In the genomic region with DNA sequence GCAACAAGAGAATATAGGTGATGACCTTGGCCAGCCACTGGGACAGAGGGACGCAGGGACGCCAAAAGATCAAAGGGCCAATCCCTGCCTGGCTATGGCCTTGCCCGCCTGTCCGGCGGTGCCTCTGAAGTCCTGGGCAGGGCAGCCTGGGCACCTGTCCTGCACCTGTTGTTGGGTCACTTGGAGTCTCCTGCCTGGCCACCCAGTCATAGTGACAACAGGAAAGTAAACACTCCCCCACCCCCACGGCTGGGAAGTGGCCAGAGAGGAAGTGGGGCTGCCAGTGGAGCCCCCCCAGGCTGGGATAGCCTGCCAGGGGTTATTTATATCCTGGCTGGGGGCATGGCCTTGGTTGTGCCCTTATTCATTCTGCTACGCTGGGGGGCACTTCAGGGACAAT, we compare ENCODE assay signal across 19 mouse cellular contexts. TPM values are rescaled to one million over a fixed set of nuclear protein-coding genes. Genes with fewer than 3 reads are reported as not detected.
DNase-seq lines count a peak whose midpoint lies in the region; ATAC-seq and TF ChIP-seq lines count a peak whose summit lies in the region.
"Had no signal": no experiment of that assay in that cellular context is flagged by ENCODE, and none has a peak within 500 bp of the region (broad histone marks: within the 10 kb centered on the region; RNA-seq: fewer than 3 reads in every experiment).

No protein-coding gene starts in this region.

- peak; percentile 58 for DNase-seq in adrenal gland, postnatal 14 days
- no peak for DNase-seq in adrenal gland, adult 8-10 months
- no peak for DNase-seq in hindbrain, embryonic 10.5 days (ENCODE audit: low spot score)
- no peak for DNase-seq in hindbrain, postnatal 0 days (ENCODE audit: low spot score)
- DNase-seq in stomach, postnatal 0 days (ENCODE audit: low spot score): no peak
- peak; percentile 54 for DNase-seq in skeletal muscle tissue, adult 2 months (ENCODE audit: low read depth, low spot score)
- DNase-seq: retina, postnatal 1 day; thymus, adult 18-20 months had no signal

- no peak for ATAC-seq in hindbrain, postnatal 0 days
- ATAC-seq in stomach, embryonic 15.5 days (ENCODE audit: insufficient read depth, low FRiP score, low read depth): no peak
- ATAC-seq in stomach, postnatal 0 days (ENCODE audit: low FRiP score, low TSS enrichment): no peak
- no peak for ATAC-seq in CD4-positive, CD25-positive, alpha-beta regulatory T cell, adult 4 months
- ATAC-seq: inflammation-experienced regulatory T-cells, adult 6 months; midbrain, embryonic 16.5 days had no signal

- no peaks in the 10 kb centered on the region for H3K9me3 ChIP-seq in hindbrain, embryonic 10.5 days
- no peaks in the 10 kb centered on the region for H3K9me3 ChIP-seq in hindbrain, postnatal 0 days (ENCODE audit: low read length)
- H3K9me3 ChIP-seq in stomach, embryonic 15.5 days: no peaks in the 10 kb centered on the region
- H3K9me3 ChIP-seq in stomach, postnatal 0 days (ENCODE audit: control insufficient read depth, low read length): no peaks in the 10 kb centered on the region
- H3K9me3 ChIP-seq: embryonic facial prominence, embryonic 13.5 days; forebrain, embryonic 12.5 days; neural tube, embryonic 13.5 days had no signal

- WGBS in hindbrain, embryonic 10.5 days: 75% methylated on average over 7 of the region's 7 CpGs
- 80% methylated on average over 7 of the region's 7 CpGs for WGBS in hindbrain, postnatal 0 days
- WGBS in stomach, embryonic 15.5 days: 65% methylated on average over 7 of the region's 7 CpGs
- 67% methylated on average over 7 of the region's 7 CpGs for WGBS in stomach, postnatal 0 days

- peaks cover 59% of the 10 kb centered on the region for H3K36me3 ChIP-seq in hindbrain, embryonic 10.5 days
- H3K36me3 ChIP-seq in hindbrain, postnatal 0 days (ENCODE audit: insufficient read depth, low read length): no peaks in the 10 kb centered on the region
- peaks cover 16% of the 10 kb centered on the region for H3K36me3 ChIP-seq in stomach, embryonic 15.5 days
- H3K36me3 ChIP-seq in stomach, postnatal 0 days (ENCODE audit: control insufficient read depth, insufficient read depth, low read length): peaks cover 6% of the 10 kb centered on the region

- no peak overlapping the region for H3K4me2 ChIP-seq in hindbrain, postnatal 0 days (ENCODE audit: low read depth, low read length)
- no peak overlapping the region for H3K4me2 ChIP-seq in stomach, embryonic 15.5 days
- no peak overlapping the region for H3K4me2 ChIP-seq in stomach, postnatal 0 days (replicated peaks; ENCODE audit: low read depth)
- H3K4me2 ChIP-seq: embryonic facial prominence, embryonic 13.5 days; forebrain, embryonic 12.5 days; neural tube, embryonic 13.5 days had no signal

- peaks cover 60% of the 10 kb centered on the region for H3K27me3 ChIP-seq in hindbrain, embryonic 10.5 days (ENCODE audit: insufficient read depth, poor library complexity, severe bottlenecking)
- no peaks in the 10 kb centered on the region for H3K27me3 ChIP-seq in hindbrain, postnatal 0 days (ENCODE audit: insufficient read depth, low read length)
- H3K27me3 ChIP-seq in stomach, embryonic 15.5 days (replicated peaks): no peaks in the 10 kb centered on the region
- H3K27me3 ChIP-seq in stomach, postnatal 0 days (ENCODE audit: control insufficient read depth, insufficient read depth, low read length): no peaks in the 10 kb centered on the region
- H3K27me3 ChIP-seq: embryonic facial prominence, embryonic 13.5 days; neural tube, embryonic 13.5 days had no signal

- TF ChIP-seq EP300 in stomach, postnatal 0 days (optimal IDR thresholded peaks at IDR 0.05): no peak

- TF ChIP-seq CTCF in hindbrain, postnatal 0 days (IDR thresholded peaks at IDR 0.05; ENCODE audit: low read depth): no peak
- TF ChIP-seq CTCF in stomach, postnatal 0 days (IDR thresholded peaks at IDR 0.05; ENCODE audit: low read depth): no peak

- peak overlapping the region; percentile 62 for H3K27ac ChIP-seq in hindbrain, embryonic 10.5 days
- no peak overlapping the region for H3K27ac ChIP-seq in hindbrain, postnatal 0 days
- H3K27ac ChIP-seq in stomach, embryonic 15.5 days: peak overlapping the region; percentile 17; the same call in 1 of the 2 replicates
- H3K27ac ChIP-seq in stomach, postnatal 0 days (replicated peaks): no peak overlapping the region
- H3K27ac ChIP-seq: embryonic facial prominence, embryonic 13.5 days; forebrain, embryonic 12.5 days; layer of hippocampus, adult 2 months; macrophage; neural tube, embryonic 13.5 days had no signal

- peaks cover 78% of the 10 kb centered on the region for H3K4me1 ChIP-seq in hindbrain, embryonic 10.5 days (replicated peaks)
- peaks cover 17% of the 10 kb centered on the region; the same call in 1 of the 2 replicates for H3K4me1 ChIP-seq in hindbrain, postnatal 0 days (ENCODE audit: insufficient read depth, low read length)
- peaks cover 47% of the 10 kb centered on the region for H3K4me1 ChIP-seq in stomach, embryonic 15.5 days
- peaks cover 22% of the 10 kb centered on the region for H3K4me1 ChIP-seq in stomach, postnatal 0 days (replicated peaks; ENCODE audit: control insufficient read depth, insufficient read depth)

- H3K4me3 ChIP-seq in hindbrain, embryonic 10.5 days: no peak overlapping the region
- H3K4me3 ChIP-seq in hindbrain, postnatal 0 days (ENCODE audit: low read length): no peak overlapping the region
- H3K4me3 ChIP-seq in stomach, embryonic 15.5 days (replicated peaks): no peak overlapping the region
- no peak overlapping the region for H3K4me3 ChIP-seq in stomach, postnatal 0 days (ENCODE audit: low read depth, low read length)
- H3K4me3 ChIP-seq: embryonic facial prominence, embryonic 13.5 days; forebrain, embryonic 12.5 days; layer of hippocampus, adult 2 months; neural tube, embryonic 13.5 days had no signal

- H3K9ac ChIP-seq in hindbrain, postnatal 0 days (replicated peaks; ENCODE audit: low read length): no peak overlapping the region
- H3K9ac ChIP-seq in stomach, embryonic 15.5 days: no peak overlapping the region
- no peak overlapping the region for H3K9ac ChIP-seq in stomach, postnatal 0 days (ENCODE audit: low read length)
- H3K9ac ChIP-seq: forebrain, embryonic 12.5 days; neural tube, embryonic 13.5 days had no signal

RNA-seq across cellular contexts. Expression of a gene that starts 15.1 kb away (rescaled TPM):
- total RNA-seq in adrenal gland, postnatal 14 days (2021): 0.34 and 0.41 TPM in 2 replicates
- under 1 TPM in 1 of 4 experiments, not detected in 3; 0.74 TPM for total RNA-seq in adrenal gland, adult 8-10 months (2022)
- polyA plus RNA-seq in hindbrain, embryonic 10.5 days (2016; fragmentation: Nextera tagmentation; extraction: Ambion mirVana): 2.6 and 3.1 TPM in 2 replicates
- 0.52 TPM in 1 of 2 replicates, not detected in the other for total RNA-seq in hindbrain, postnatal 0 days (2014; rRNA removed)
- 2.4 and 2.7 TPM in 2 replicates for polyA plus RNA-seq in hindbrain, postnatal 0 days (2015; fragmentation: Nextera tagmentation; extraction: Ambion mirVana)
- 1.1 and 1.9 TPM in 2 replicates for polyA plus RNA-seq in stomach, embryonic 15.5 days (2015; fragmentation: Nextera tagmentation; extraction: Ambion mirVana)
- 2.1 and 2.9 TPM in 2 replicates for polyA plus RNA-seq in stomach, postnatal 0 days (2015; fragmentation: Nextera tagmentation; extraction: Ambion mirVana)
- 1 to 10 TPM in 1 of 2 experiments, not detected in 1; 1.6 TPM for polyA plus RNA-seq in CD4-positive, CD25-positive, alpha-beta regulatory T cell, adult 4 months (2017; shearing (Covaris generic))
- total RNA-seq: heart, postnatal 25 days had no signal
- polyA plus RNA-seq: macrophage; spleen, adult 2 months had no signal

RNA-seq across cellular contexts. Expression of a gene that starts 15.6 kb away (rescaled TPM):
- total RNA-seq in adrenal gland, postnatal 14 days (2021): 22.8 and 25.9 TPM in 2 replicates
- total RNA-seq in adrenal gland, adult 8-10 months (2022): 10 to 100 TPM; 25.0 to 41.2 (median 29.8) TPM
- polyA plus RNA-seq in hindbrain, embryonic 10.5 days (2016; fragmentation: Nextera tagmentation; extraction: Ambion mirVana): 14.5 and 16.4 TPM in 2 replicates
- total RNA-seq in hindbrain, postnatal 0 days (2014; rRNA removed): 65.4 and 81.3 TPM in 2 replicates
- polyA plus RNA-seq in hindbrain, postnatal 0 days (2015; fragmentation: Nextera tagmentation; extraction: Ambion mirVana): 7.5 and 8.7 TPM in 2 replicates
- polyA plus RNA-seq in stomach, embryonic 15.5 days (2015; fragmentation: Nextera tagmentation; extraction: Ambion mirVana): 19.7 and 21.3 TPM in 2 replicates
- 11.7 and 15.1 TPM in 2 replicates for polyA plus RNA-seq in stomach, postnatal 0 days (2015; fragmentation: Nextera tagmentation; extraction: Ambion mirVana)
- not detected for polyA plus RNA-seq in CD4-positive, CD25-positive, alpha-beta regulatory T cell, adult 4 months (2017; shearing (Covaris generic))
- polyA plus RNA-seq: inflammation-experienced regulatory T-cells, adult 6 months; macrophage had no signal

RNA-seq across cellular contexts. Expression of a gene that starts 25.3 kb away (rescaled TPM):
- total RNA-seq in adrenal gland, postnatal 14 days (2021): 4.9 and 85.2 TPM in 2 replicates
- 1 to 10 TPM in 1 of 4 experiments, under 1 TPM in 3; 0.31 to 2.2 (median 0.74) TPM for total RNA-seq in adrenal gland, adult 8-10 months (2022)
- polyA plus RNA-seq in hindbrain, embryonic 10.5 days (2016; fragmentation: Nextera tagmentation; extraction: Ambion mirVana): 6.4 and 7.2 TPM in 2 replicates
- 102 and 134 TPM in 2 replicates for total RNA-seq in hindbrain, postnatal 0 days (2014; rRNA removed)
- polyA plus RNA-seq in hindbrain, postnatal 0 days (2015; fragmentation: Nextera tagmentation; extraction: Ambion mirVana): 52.1 and 54.5 TPM in 2 replicates
- polyA plus RNA-seq in stomach, embryonic 15.5 days (2015; fragmentation: Nextera tagmentation; extraction: Ambion mirVana): 19.5 and 28.6 TPM in 2 replicates
- polyA plus RNA-seq in stomach, postnatal 0 days (2015; fragmentation: Nextera tagmentation; extraction: Ambion mirVana): 0.95 and 1.1 TPM in 2 replicates
- polyA plus RNA-seq in CD4-positive, CD25-positive, alpha-beta regulatory T cell, adult 4 months (2017; shearing (Covaris generic)): not detected
- polyA plus RNA-seq: inflammation-experienced regulatory T-cells, adult 6 months; macrophage had no signal

RNA-seq across cellular contexts. Expression of a gene that starts 59.5 kb away (rescaled TPM):
- total RNA-seq in adrenal gland, postnatal 14 days (2021): 249 and 284 TPM in 2 replicates
- total RNA-seq in adrenal gland, adult 8-10 months (2022): 100 to 1,000 TPM; 229 to 382 (median 295) TPM
- 554 and 640 TPM in 2 replicates for polyA plus RNA-seq in hindbrain, embryonic 10.5 days (2016; fragmentation: Nextera tagmentation; extraction: Ambion mirVana)
- total RNA-seq in hindbrain, postnatal 0 days (2014; rRNA removed): 334 and 369 TPM in 2 replicates
- 275 and 287 TPM in 2 replicates for polyA plus RNA-seq in hindbrain, postnatal 0 days (2015; fragmentation: Nextera tagmentation; extraction: Ambion mirVana)
- polyA plus RNA-seq in stomach, embryonic 15.5 days (2015; fragmentation: Nextera tagmentation; extraction: Ambion mirVana): 355 and 371 TPM in 2 replicates
- 189 and 195 TPM in 2 replicates for polyA plus RNA-seq in stomach, postnatal 0 days (2015; fragmentation: Nextera tagmentation; extraction: Ambion mirVana)
- 100 to 1,000 TPM; 120 to 139 TPM for polyA plus RNA-seq in CD4-positive, CD25-positive, alpha-beta regulatory T cell, adult 4 months (2017; shearing (Covaris generic))

Comparison
In these comparisons a context has a peak if more than half of its experiments do, and no peak if none do; other contexts are left out.
1. DNase-seq: peak in adrenal gland, postnatal 14 days (single experiment) and skeletal muscle tissue, adult 2 months (single experiment); none in adrenal gland, adult 8-10 months (single experiment), hindbrain, embryonic 10.5 days (single experiment), hindbrain, postnatal 0 days (single experiment) and stomach, postnatal 0 days (single experiment).
2. H3K27ac ChIP-seq: peak in hindbrain, embryonic 10.5 days (single experiment) and stomach, embryonic 15.5 days (single experiment); none in hindbrain, postnatal 0 days (single experiment) and stomach, postnatal 0 days (single experiment).